Mouse (Mus musculus) intestine, embryonic 14.5 days (tissue): ENCODE results near the gene Nsl1. TPM values are rescaled to one million over a fixed set of nuclear protein-coding genes. Genes with fewer than 3 reads are reported as not detected.

ENCODE experiments used
- ATAC-seq: fragments of 200-750 bp; cut with Nextera tagmentation; replicated peaks from 2 replicates; pipeline ENCODE4 v1.8.0; 2017; ENCODE audit warnings: low read depth, moderate number of reproducible peaks, moderate TSS enrichment, moderate library complexity; ENCODE audit not compliant: low FRiP score, low TSS enrichment
- DNase-seq: peaks from one replicate; pipeline ENCODE4 v3.0.0-alpha.2; 2018; ENCODE audit warnings: low spot score
- H3K27ac ChIP-seq: fragments of 300-500 bp; sonication (generic); 2 replicates; pipeline ENCODE4 v1.5.1; 2014; ENCODE audit warnings: low read depth, mild to moderate bottlenecking, control low read depth
- H3K27me3 ChIP-seq: fragments of 300-500 bp; sonication (generic); replicated peaks from 2 replicates; pipeline ENCODE4 v1.6.1; 2014; ENCODE audit warnings: low read length, control low read depth; ENCODE audit not compliant: control insufficient read depth, insufficient read depth
- H3K36me3 ChIP-seq: fragments of 300-500 bp; sonication (generic); 2 replicates; pipeline ENCODE4 v1.6.1; 2014; ENCODE audit warnings: low read length, control low read depth; ENCODE audit not compliant: control insufficient read depth, insufficient read depth
- H3K4me1 ChIP-seq: fragments of 300-500 bp; sonication (generic); replicated peaks from 2 replicates; pipeline ENCODE4 v1.6.1; 2014; ENCODE audit warnings: low read length, control low read depth, mixed read lengths; ENCODE audit not compliant: control insufficient read depth, insufficient read depth
- H3K4me2 ChIP-seq: fragments of 300-500 bp; sonication (generic); 2 replicates; pipeline ENCODE4 v1.6.1; 2014; ENCODE audit warnings: low read length
- H3K4me3 ChIP-seq: fragments of 300-500 bp; sonication (generic); 2 replicates; pipeline ENCODE4 v1.5.1; 2014; ENCODE audit warnings: low read depth, low read length, control low read depth, mixed read lengths
- H3K9ac ChIP-seq: fragments of 300-500 bp; sonication (generic); 2 replicates; pipeline ENCODE4 v1.6.1; 2014; ENCODE audit warnings: mild to moderate bottlenecking, low read length
- H3K9me3 ChIP-seq: fragments of 300-500 bp; sonication (generic); 2 replicates; pipeline ENCODE4 v1.6.1; 2016; ENCODE audit warnings: low read length, control low read depth; ENCODE audit not compliant: control insufficient read depth
- WGBS: fragments of 180-500 bp; shearing (Covaris S2); extraction: QIAGEN DNeasy Blood & Tissue Kit; methylation state at CpG from one replicate; pipeline ENCODE4 v1.1.7; 2014; 5-methylcytosine and 5-hydroxymethylcytosine counted together
- polyA plus RNA-seq: library from polyadenylated mRNA; unstranded; fragments of >200 nt; fragmentation: Nextera tagmentation; extraction: Ambion mirVana; gene quantifications from 2 replicates; pipeline ENCODE4 v1.2.1, GENCODE M21; 2014

Nsl1 gene
- polyA plus RNA-seq, 1 experiment from 2014 or later = 20.8 TPM

- Histone ChIP-seq H3K9ac (no peak overlapping the region), H3K9me3 (peaks cover 8% of the 10 kb centered on the region; the same call in 1 of the 2 replicates), H3K27me3 (no peaks in the 10 kb centered on the region), H3K4me1 (no peaks in the 10 kb centered on the region), H3K36me3 (no peaks in the 10 kb centered on the region), H3K4me3 (peak overlapping the region; percentile 21), H3K27ac (no peak overlapping the region), H3K4me2 (peak overlapping the region; percentile 54)
- DNase-seq (peak; percentile 86), ATAC-seq (peak; percentile 90)
- 12% methylated on average over 38 of the region's 38 CpGs for WGBS
Measured at GRCm38 (mm10) chr1:191125811-191126638, 63.2 kb downstream of the Nsl1 start.

GRCm38 (mm10) chr1:191131692-191132091, 68.9 kb downstream of the Nsl1 start:
- Histone ChIP-seq H3K9ac (no peak overlapping the region), H3K4me1 (peaks cover 3% of the 10 kb centered on the region; the same call in 1 of the 2 replicates), H3K4me3 (no peak overlapping the region), H3K27me3 (no peaks in the 10 kb centered on the region), H3K36me3 (no peaks in the 10 kb centered on the region), H3K9me3 (peaks cover 8% of the 10 kb centered on the region; the same call in 1 of the 2 replicates), H3K27ac (no peak overlapping the region), H3K4me2 (no peak overlapping the region)
- ATAC-seq (no peak), DNase-seq (no peak)
- WGBS = 81% methylated on average over 2 of the region's 2 CpGs

GRCm38 (mm10) chr1:191132240-191132639, 69.4 kb downstream of the Nsl1 start:
- H3K4me2 ChIP-seq = no peak overlapping the region
- ATAC-seq = no peak
- H3K4me1 ChIP-seq = peaks cover 3% of the 10 kb centered on the region; the same call in 1 of the 2 replicates
- no peaks in the 10 kb centered on the region for H3K27me3 ChIP-seq
- peaks cover 8% of the 10 kb centered on the region; the same call in 1 of the 2 replicates for H3K9me3 ChIP-seq
- WGBS = 52% methylated on average over 5 of the region's 5 CpGs
- no peak overlapping the region for H3K4me3 ChIP-seq
- peak; percentile 65 for DNase-seq
- no peak overlapping the region for H3K9ac ChIP-seq
- no peak overlapping the region for H3K27ac ChIP-seq
- no peaks in the 10 kb centered on the region for H3K36me3 ChIP-seq

- Histone ChIP-seq H3K4me2 (no peak overlapping the region), H3K4me3 (no peak overlapping the region), H3K4me1 (peaks cover 3% of the 10 kb centered on the region; the same call in 1 of the 2 replicates), H3K36me3 (no peaks in the 10 kb centered on the region), H3K27ac (no peak overlapping the region), H3K9ac (no peak overlapping the region), H3K27me3 (no peaks in the 10 kb centered on the region), H3K9me3 (peaks cover 8% of the 10 kb centered on the region; the same call in 1 of the 2 replicates)
- no peak for ATAC-seq
- 65% methylated on average over 5 of the region's 5 CpGs for WGBS
- no peak for DNase-seq
Measured at GRCm38 (mm10) chr1:191132934-191133333, 70.1 kb downstream of the Nsl1 start.

DNA sequence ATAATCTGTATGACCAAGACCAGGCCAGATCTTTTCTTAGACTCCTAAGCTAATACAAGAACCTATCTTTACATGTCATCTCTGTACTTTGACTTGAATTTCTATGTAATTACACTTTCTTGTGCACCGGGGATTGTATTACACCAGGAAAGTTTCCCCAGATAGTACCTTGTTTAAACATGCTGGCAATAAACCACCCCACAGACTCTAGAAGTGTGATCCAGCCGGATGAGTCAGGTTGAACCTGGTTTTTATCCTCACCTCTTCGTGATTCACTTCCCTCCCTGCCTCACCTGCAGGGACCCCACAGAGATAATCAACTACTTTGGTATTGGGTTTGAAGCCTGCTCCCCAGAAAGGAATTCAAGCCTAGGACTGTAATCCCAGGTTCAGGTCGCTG, 72.6 kb downstream of the Nsl1 start:
- Histone ChIP-seq H3K27ac (no peak overlapping the region; the same call in 1 of the 2 replicates), H3K36me3 (no peaks in the 10 kb centered on the region), H3K4me2 (no peak overlapping the region), H3K9me3 (no peaks in the 10 kb centered on the region), H3K9ac (no peak overlapping the region), H3K27me3 (no peaks in the 10 kb centered on the region), H3K4me3 (no peak overlapping the region), H3K4me1 (peaks cover 3% of the 10 kb centered on the region; the same call in 1 of the 2 replicates)
- ATAC-seq = peak; percentile 71
- no peak for DNase-seq
- WGBS = 36% methylated on average over 4 of the region's 4 CpGs

Other genes starting within 250 kb of the Nsl1 start
- gene Rps6kc1, start 151.2 kb upstream of the Nsl1 start, polyA plus RNA-seq = 14.5 and 18.8 TPM in 2 replicates
- gene Angel2, start 137.9 kb upstream of the Nsl1 start, polyA plus RNA-seq = 37.0 and 38.0 TPM in 2 replicates
- gene Vash2, start 83.7 kb upstream of the Nsl1 start, polyA plus RNA-seq = 32.7 and 38.9 TPM in 2 replicates
- gene Flvcr1, start 36.9 kb upstream of the Nsl1 start, polyA plus RNA-seq = 8.4 and 9.5 TPM in 2 replicates
- not detected in 2 replicates for gene Spata45, start 26.4 kb upstream of the Nsl1 start, polyA plus RNA-seq
- 12.4 and 16.7 TPM in 2 replicates for gene Tatdn3, start 80 bp upstream of the Nsl1 start, polyA plus RNA-seq
- gene Batf3, start 34.8 kb downstream of the Nsl1 start, polyA plus RNA-seq = 10.7 and 12.5 TPM in 2 replicates
- not detected in 2 replicates for gene Fam71a, start 101.8 kb downstream of the Nsl1 start, polyA plus RNA-seq
- 4.4 and 4.9 TPM in 2 replicates for gene Atf3, start 155.0 kb downstream of the Nsl1 start, polyA plus RNA-seq